Mouse (Mus musculus): ENCODE data around the gene Adamts12.

GRCm38 (mm10) chr15:11173884-11174470, 109.4 kb downstream of the Adamts12 start:
- TF ChIP-seq CTCF (conservative IDR thresholded peaks at IDR 0.05; ENCODE audit: insufficient read depth, insufficient read length, low read depth, low read length) = no peak
- no peak for TF ChIP-seq POLR2A (IDR thresholded peaks at IDR 0.05; ENCODE audit: low read depth, low read length)
